Mouse (Mus musculus): Measurements from ENCODE around the gene Ahctf1. TPM values are rescaled to one million over a fixed set of nuclear protein-coding genes. Genes with fewer than 3 reads are reported as not detected.
"Not testable (repeated sequence)": the region's sequence is repeated elsewhere in the genome, so short reads cannot be mapped to it uniquely, and the experiment has no call there.

The Ahctf1 gene
- total and polyA plus RNA-seq, 3 experiments: 79.2 to 111 (median 96.0) TPM

- Histone ChIP-seq H3K27ac (ENCODE audit: insufficient read depth, low read depth) (no peak overlapping the region), H3K9ac (ENCODE audit: insufficient read depth, low read depth) (no peak overlapping the region), H3K4me2 (ENCODE audit: insufficient read depth, low read depth, poor library complexity, severe bottlenecking) (no peak overlapping the region), H3K4me3 (replicated peaks in 1 of 3; ENCODE audit: low read depth in 2 of 3, low read length in 2 of 3, poor library complexity in 1 of 3) (no peak overlapping the region), H3K9me3 (replicated peaks; ENCODE audit: low read length) (no peaks in the 10 kb centered on the region), H3K79me2 (replicated peaks; ENCODE audit: control insufficient read depth, extremely low read depth, insufficient read depth, poor library complexity, severe bottlenecking) (no peaks in the 10 kb centered on the region), H3K4me1 (ENCODE audit: control insufficient read depth in 1 of 2, insufficient read depth in 2 of 2) (no peaks in the 10 kb centered on the region), H3K27me3 (replicated peaks) (no peaks in the 10 kb centered on the region), H3K36me3 (replicated peaks in 1 of 2; ENCODE audit: control insufficient read depth in 1 of 2, insufficient read depth in 1 of 2, low read length in 1 of 2) (no peaks in the 10 kb centered on the region)
- in situ Hi-C loops (cut with MboI; ENCODE audit: low pct_ligation_motif_present, low pct_unique_long_range_greater_than_20kb, low sequenced_read_pairs): no loop called here
- DNase-seq (ENCODE audit: extremely low read depth): no peak
- dilution Hi-C loops (cut with MboI; ENCODE audit: extremely low pct_ligation_motif_present, extremely low pct_unique_long_range_greater_than_20kb, low sequenced_read_pairs): no loop called here
- no peak for TF ChIP-seq JUND (conservative IDR thresholded peaks at IDR 0.05; ENCODE audit: low read depth, low read length)
- TF ChIP-seq EP300 (IDR thresholded peaks at IDR 0.05; ENCODE audit: low read length): no peak
- TF ChIP-seq NELFE (IDR thresholded peaks at IDR 0.05; ENCODE audit: low read depth, low read length): no peak
- no peak for TF ChIP-seq BHLHE40 (IDR thresholded peaks at IDR 0.05; ENCODE audit: low read depth, low read length)
- TF ChIP-seq MEF2A (IDR thresholded peaks at IDR 0.05; ENCODE audit: borderline replicate concordance, low read depth, low read length): no peak
- no peak for TF ChIP-seq USF2 (conservative IDR thresholded peaks at IDR 0.05; ENCODE audit: low read depth, low read length)
- TF ChIP-seq E2F4 (IDR thresholded peaks at IDR 0.05; ENCODE audit: insufficient replicate concordance, low read depth, low read length): no peak
- TF ChIP-seq MAZ (IDR thresholded peaks at IDR 0.05; ENCODE audit: low read depth, low read length): no peak
Observed at GRCm38 (mm10) chr1:179722811-179723469, 80.5 kb downstream of the Ahctf1 start.

DNA sequence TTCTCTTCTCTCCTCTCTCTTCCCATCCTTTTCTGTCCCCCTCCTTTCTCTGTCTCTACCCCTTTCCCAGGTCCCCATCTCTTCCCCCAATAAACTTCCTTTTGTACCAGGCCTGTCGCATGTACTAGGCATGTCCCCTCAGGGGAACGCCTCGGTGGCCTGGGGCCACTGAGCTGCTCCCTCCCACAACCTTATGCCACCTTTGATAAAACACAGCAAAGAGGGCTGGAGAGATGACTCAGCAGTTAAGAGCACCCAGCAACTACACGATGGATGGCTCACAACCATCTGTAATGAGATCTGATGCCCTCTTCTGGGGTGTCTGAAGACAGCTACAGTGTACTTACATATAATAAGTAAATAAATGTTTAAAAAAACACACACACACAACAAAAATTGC, 87.7 kb downstream of the Ahctf1 start:
- no peak overlapping the region for H3K4me2 ChIP-seq (ENCODE audit: insufficient read depth, low read depth, poor library complexity, severe bottlenecking)
- no peak overlapping the region for H3K9ac ChIP-seq (ENCODE audit: insufficient read depth, low read depth)
- in situ Hi-C loops (cut with MboI; ENCODE audit: low pct_ligation_motif_present, low pct_unique_long_range_greater_than_20kb, low sequenced_read_pairs) (no loop called here), dilution Hi-C loops (cut with MboI; ENCODE audit: extremely low pct_ligation_motif_present, extremely low pct_unique_long_range_greater_than_20kb, low sequenced_read_pairs) (no loop called here)
- no peak overlapping the region for H3K27ac ChIP-seq (ENCODE audit: insufficient read depth, low read depth)
- H3K36me3 ChIP-seq (replicated peaks in 1 of 2; ENCODE audit: control insufficient read depth in 1 of 2, insufficient read depth in 1 of 2, low read length in 1 of 2): no peaks in the 10 kb centered on the region
- no peaks in the 10 kb centered on the region for H3K79me2 ChIP-seq (replicated peaks; ENCODE audit: control insufficient read depth, extremely low read depth, insufficient read depth, poor library complexity, severe bottlenecking)
- DNase-seq (ENCODE audit: extremely low read depth): no peak
- no peaks in the 10 kb centered on the region for H3K4me1 ChIP-seq (ENCODE audit: control insufficient read depth in 1 of 2, insufficient read depth in 2 of 2)
- no peak overlapping the region for H3K4me3 ChIP-seq (replicated peaks in 1 of 3; ENCODE audit: low read depth in 2 of 3, low read length in 2 of 3, poor library complexity in 1 of 3)
- no peaks in the 10 kb centered on the region for H3K27me3 ChIP-seq (replicated peaks)
- H3K9me3 ChIP-seq (replicated peaks; ENCODE audit: low read length): peaks cover 2% of the 10 kb centered on the region
- TF ChIP-seq UBTF (IDR thresholded peaks at IDR 0.05; ENCODE audit: low read depth, low read length) (no peak), JUND (conservative IDR thresholded peaks at IDR 0.05; ENCODE audit: low read depth, low read length) (no peak)

DNA sequence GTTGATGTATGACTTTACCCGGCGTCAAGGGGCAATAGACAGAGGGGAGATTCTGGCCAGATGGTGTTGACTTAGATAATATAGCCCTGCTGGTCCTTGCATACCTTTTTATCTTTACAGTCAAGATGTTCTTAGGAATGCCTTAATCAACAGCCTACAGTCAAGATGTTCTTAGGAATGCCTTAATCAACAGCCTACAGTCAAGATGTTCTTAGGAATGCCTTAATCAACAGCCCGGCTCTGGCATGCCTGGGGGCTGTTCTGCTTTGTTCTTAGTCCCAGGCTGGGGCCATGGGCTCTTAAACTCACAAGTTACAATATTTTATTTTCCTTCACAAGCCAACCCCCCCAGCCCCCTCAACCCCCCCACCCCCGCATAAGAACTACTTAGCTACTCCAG, 88.2 kb downstream of the Ahctf1 start:
- H3K27ac ChIP-seq (ENCODE audit: insufficient read depth, low read depth); H3K4me1 ChIP-seq (ENCODE audit: control insufficient read depth in 1 of 2, insufficient read depth in 2 of 2); DNase-seq (ENCODE audit: extremely low read depth); in situ Hi-C loops (cut with MboI; ENCODE audit: low pct_ligation_motif_present, low pct_unique_long_range_greater_than_20kb, low sequenced_read_pairs); H3K36me3 ChIP-seq (replicated peaks in 1 of 2; ENCODE audit: control insufficient read depth in 1 of 2, insufficient read depth in 1 of 2, low read length in 1 of 2); H3K4me3 ChIP-seq (replicated peaks in 1 of 3; ENCODE audit: low read depth in 2 of 3, low read length in 2 of 3, poor library complexity in 1 of 3); H3K79me2 ChIP-seq (replicated peaks; ENCODE audit: control insufficient read depth, extremely low read depth, insufficient read depth, poor library complexity, severe bottlenecking); H3K9me3 ChIP-seq (replicated peaks; ENCODE audit: low read length); H3K9ac ChIP-seq (ENCODE audit: insufficient read depth, low read depth); H3K27me3 ChIP-seq (replicated peaks); H3K4me2 ChIP-seq (ENCODE audit: insufficient read depth, low read depth, poor library complexity, severe bottlenecking); dilution Hi-C loops (cut with MboI; ENCODE audit: extremely low pct_ligation_motif_present, extremely low pct_unique_long_range_greater_than_20kb, low sequenced_read_pairs): not testable (repeated sequence)
